Mouse (Mus musculus) cerebellum, postnatal 25 days (tissue): ENCODE results near the gene Pax7.

Experiments used
- DNase-seq, 2 experiments: peaks; one replicate each; pipeline ENCODE4 v3.0.0; 2021; ENCODE audit warnings: mixed read lengths in 2 of 2

Gene Pax7

DNA sequence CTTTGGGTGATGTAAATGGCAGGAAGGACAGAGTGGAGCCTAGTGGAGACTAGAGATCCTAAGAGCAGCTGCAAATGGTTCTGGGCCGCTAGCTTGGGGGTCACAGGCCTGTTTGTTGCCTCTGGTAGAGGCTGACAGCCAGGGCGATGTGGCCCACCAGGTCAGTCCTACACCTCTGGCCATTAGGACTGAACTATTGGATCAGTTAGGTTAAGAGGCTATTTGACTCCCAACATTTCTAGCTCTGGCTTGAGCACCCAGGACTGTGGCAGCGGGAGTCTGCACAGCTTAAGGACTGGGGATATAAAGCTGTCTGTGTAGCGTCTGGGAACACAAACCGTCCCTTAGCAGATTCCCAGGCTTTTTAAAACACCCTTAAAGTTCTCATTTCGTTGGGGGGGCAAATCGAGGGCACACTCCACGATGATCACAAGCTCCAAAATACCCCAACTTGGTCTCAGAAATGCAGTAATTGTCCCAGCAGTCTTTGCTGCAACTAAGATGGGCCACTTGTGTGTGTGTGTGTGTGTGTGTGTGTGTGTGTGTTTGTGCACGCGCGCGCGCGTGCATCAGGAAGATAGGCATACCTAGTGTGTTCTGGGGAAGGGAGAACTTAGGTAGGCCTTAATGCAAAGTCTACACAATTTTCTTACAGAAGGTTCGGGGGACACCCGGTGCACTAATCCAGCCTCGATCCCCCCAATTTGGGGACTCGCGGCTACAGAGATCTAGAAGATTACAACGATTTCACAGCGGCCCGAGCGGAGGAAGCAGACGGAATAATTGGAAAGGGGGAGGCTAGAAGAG is 2.5 kb downstream of the Pax7 start:
- no peak for DNase-seq

DNA sequence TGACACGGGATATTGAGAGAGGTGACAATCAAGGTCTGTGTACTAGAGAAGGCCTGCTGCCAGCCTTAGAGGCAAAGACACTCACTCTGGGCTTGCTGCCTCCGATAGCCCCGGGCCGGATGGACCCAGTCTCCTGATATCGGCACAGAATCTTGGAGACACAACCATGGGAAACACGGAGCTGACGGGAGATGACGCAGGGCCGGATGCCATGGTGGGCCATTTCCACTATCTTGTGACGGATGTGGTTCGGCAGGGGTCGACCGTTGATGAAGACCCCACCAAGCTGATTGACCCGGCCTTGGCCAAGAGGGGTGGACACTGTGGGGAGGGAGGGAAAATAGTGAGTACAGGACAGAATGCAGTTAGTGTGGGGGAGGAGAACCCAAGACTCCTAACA is 3.3 kb downstream of the Pax7 start:
- no peak for DNase-seq

- DNase-seq, result no peak
These were observed 4.3 kb downstream of the Pax7 start for GRCm38 (mm10) chr4:139828871-139829590.

DNA sequence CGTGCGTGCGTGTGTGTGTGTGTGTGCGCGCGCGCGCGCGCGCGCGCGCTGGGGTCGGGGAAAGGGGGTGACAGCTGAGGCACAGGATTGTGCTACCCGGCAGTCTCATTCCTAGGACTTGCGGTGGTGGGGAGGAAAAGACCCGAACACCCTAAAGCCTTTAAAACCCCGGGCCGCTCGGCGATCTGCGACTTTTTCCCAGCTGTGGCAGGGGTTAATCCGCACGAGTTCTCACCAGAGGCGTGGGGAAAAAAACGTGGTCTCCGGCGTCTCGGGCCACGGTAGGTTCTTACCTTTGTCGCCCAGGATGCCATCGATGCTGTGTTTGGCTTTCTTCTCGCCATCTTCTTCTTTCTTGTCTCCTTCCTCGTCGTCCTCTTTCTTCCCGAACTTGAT is 5.0 kb downstream of the Pax7 start:
- no peak for DNase-seq

GRCm38 (mm10) chr4:139827501-139828282 is 5.6 kb downstream of the Pax7 start:
- no peak for DNase-seq

- DNase-seq, result no peak
These were observed 7.1 kb downstream of the Pax7 start for GRCm38 (mm10) chr4:139826231-139826630.

- DNase-seq, result no peak
These were observed 7.8 kb downstream of the Pax7 start for GRCm38 (mm10) chr4:139825326-139826112.

GRCm38 (mm10) chr4:139824572-139825325 is 8.6 kb downstream of the Pax7 start:
- DNase-seq, result no peak

DNA sequence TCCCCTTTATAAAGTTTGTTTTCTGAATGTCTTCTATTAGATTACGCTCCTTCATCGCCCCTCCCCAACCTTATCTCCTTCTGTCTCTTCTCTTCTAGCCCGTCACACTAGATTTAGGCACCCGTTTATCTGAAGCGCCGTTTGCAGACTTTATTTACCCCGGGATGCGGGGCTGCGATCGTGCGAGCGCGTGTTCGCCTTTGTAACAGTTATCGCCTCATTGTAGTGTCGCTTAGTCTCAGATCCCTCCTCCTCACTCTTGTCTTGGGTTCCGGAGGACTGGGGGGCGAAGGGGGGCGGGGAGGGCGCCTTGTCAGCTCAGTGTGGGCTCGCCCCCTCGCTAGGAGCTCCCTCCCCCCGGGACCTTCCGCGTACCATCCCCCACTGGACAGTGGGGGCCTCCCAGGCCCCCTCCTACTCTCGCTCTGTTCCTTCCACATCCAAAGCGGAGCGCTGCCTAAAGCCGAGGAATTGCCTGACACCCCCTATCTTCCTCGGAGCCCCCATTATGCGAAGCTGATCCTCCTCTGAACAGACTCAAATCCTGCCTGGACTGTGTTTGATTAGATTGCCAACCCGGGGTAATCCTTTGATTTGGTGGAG is 9.4 kb downstream of the Pax7 start:
- no peak for DNase-seq

DNA sequence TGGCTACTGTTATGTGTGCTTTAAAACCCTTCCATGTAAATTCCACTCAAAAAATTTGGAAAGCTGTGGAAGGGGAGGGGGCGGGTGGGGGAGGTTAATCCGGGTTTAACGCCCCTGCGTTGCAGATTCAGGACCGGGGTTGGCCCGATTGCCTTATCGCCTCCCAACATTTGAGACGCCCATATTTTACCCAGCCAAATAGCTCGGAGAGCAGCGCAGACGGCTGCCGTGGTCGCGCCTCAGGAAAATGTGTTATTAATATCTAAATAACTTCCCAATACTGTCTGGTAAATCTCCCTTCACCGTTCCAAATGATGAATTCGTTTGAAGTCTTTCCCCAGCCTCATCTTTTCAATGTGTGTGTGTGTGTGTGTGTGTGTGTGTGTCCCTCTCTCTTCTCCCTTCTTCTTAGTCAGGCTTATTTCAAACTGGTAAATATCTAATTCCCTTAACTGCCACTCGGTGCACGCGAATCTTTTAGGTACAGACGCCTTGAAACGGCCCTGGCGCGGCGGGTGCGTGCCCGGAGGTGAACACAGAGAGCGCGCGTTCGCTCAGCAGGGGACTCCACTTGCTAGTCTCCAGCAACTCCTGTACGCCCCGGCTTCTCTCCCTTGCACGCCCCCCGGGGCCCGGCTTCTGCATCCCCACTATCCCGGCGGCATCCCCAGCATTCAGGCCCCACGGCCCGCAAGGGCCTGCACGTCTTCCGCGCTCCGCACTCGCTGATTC is 10.0 kb downstream of the Pax7 start:
- DNase-seq, result peak; percentile 20 to 31

- no peak for DNase-seq
These were observed 10.9 kb downstream of the Pax7 start for GRCm38 (mm10) chr4:139822214-139823137.

DNA sequence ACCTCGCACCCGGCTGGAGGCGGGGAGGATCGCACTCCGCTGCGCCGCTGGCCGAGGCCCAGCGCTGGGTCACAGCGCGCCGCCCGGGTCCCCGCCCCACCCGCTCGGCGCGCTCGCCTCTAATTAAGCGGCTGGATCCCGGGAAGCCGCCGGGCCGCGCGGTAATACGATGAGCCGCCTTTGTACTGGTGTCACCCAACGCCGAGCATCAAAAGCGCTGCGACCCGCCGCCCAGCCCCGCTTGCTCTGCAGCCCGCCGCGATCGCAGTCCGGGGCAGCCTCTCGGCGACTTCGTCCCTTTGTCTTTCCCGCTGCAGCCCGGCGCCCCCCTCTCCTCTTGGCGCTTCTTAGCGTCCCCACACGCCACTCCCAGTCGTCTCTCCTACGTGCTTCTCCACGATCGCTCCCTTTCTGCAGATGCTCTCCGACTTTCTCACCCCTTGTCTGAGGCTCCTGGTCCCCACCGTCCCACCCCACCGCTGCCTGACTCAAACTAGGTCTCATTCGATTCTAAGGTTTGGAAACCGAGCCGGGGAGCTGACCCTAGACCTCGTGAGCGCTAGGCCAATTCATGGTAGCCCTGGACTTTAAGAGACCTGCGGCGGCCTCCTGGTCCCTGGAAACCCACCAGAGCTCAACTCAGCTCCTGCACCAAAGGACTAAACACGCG is 11.7 kb downstream of the Pax7 start:
- DNase-seq, result peak; percentile 21 to 36

DNA sequence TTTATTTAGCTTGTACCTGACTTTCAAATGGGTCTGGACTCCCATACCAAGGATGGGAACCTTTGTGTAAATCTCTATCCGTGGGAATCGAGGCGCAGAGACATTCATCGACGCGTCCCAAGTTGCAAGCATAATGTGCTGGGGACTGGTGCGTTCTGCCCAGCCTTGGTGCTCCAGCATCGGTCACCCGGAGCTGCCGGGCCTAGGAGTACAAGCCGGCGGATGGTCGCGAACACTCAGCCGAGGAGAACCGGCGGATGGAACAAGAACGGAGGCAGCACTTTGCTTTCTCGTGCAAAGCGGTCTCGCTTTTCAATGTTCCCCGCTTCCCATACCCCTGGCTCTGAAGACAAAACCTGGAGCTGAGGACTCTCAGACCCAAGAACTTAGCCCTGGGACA is 12.3 kb downstream of the Pax7 start:
- no peak for DNase-seq

DNA sequence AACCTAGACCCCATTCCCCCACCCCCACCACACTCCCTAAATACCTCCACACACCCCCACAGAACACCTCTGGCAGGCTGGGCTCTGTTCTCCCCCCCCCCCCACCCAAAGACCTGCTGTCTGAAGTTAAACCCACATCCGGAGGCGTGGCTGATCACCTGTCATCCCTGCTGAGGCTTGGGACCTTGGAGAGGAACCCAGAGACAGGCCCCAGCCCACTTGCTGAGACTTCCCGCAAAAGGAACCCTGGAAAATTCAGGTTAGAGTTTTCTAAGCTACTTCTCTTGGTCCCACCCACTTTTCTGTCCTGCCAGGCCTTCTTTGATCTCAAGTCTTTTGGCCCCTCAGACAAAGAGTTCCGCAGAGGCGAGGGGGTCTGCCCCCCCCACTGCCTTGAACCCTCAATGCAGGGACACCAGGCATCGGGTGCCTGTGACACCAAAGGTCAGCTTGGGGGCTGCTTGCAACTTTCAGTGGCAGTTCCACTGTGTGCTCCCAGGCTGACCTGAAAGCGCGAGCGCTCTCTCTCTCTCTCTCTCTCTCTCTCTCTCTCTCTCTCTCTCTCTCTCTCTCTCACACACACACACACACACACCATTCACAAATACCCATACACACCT is 13.8 kb downstream of the Pax7 start:
- no peak for DNase-seq

- no peak for DNase-seq
These were observed 15.2 kb downstream of the Pax7 start for GRCm38 (mm10) chr4:139818163-139818562.

DNA sequence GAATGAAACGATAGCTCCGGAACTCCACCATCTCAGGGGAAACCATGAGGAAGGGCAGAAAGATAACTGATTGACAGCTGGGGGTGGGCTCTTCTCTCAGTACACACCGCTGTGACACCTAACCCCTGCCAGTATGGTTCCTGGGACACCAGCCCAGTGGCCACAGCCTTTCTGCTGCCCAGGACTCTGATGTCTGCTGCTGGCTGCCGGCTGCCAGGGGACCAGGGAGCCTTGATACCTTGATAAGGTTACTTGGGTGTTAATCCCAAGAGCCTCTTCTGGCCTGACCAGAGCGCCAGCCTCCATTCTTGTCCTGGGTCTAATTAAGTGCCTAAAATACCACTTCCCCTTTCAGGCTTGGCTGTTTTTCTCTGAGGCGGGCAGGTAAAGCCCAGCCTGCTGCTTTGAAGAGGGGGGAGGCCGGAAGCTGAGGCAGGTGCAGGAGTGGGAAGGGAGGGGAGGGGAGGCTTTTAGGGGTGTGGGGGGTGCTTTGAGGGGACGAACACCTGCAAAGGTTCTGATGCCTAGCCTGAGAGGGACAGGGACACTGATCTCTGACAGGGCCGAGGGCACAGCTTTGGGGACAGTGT is 19.9 kb downstream of the Pax7 start:
- no peak for DNase-seq

GRCm38 (mm10) chr4:139811901-139812300 is 21.4 kb downstream of the Pax7 start:
- DNase-seq, result no peak

- no peak for DNase-seq
These were observed 21.9 kb downstream of the Pax7 start for GRCm38 (mm10) chr4:139811475-139811874.
